Mouse (Mus musculus) MEL (cell line): ENCODE measurements at regions not wholly inside any gene's neighbourhood (a gene's known extent, or its start where the extent isn't known, plus 50 kb on each side); places are given as distances from the start of the nearest gene placed in this dataset.

Experiments used
- DNase-seq: peaks from one replicate; pipeline ENCODE4 v3.0.0; 2011; ENCODE audit warnings: low read depth, low spot score
- H3K27ac ChIP-seq: 2 replicates; pipeline ENCODE4 v1.5.1; 2012; ENCODE audit warnings: low read depth, mild to moderate bottlenecking, control low read depth, low read length, moderate library complexity; ENCODE audit not compliant: control insufficient read depth
- H3K27me3 ChIP-seq, 2 experiments: fragments of 150-350 bp in 1 of 2; sonication (generic) in 1 of 2; 2 replicates each; pipeline ENCODE4 v1.6.1; 2012; ENCODE audit warnings: low read length in 2 of 2, mild to moderate bottlenecking in 2 of 2, improper control_type of control experiment in 1 of 2, moderate library complexity in 1 of 2; ENCODE audit not compliant: insufficient read depth in 2 of 2, control insufficient read depth in 1 of 2
- H3K36me3 ChIP-seq, 2 experiments: 2 replicates each; pipeline ENCODE4 v1.6.1; 2012 to 2014; ENCODE audit warnings: low read length in 2 of 2, improper control_type of control experiment in 1 of 2, inconsistent platforms in 1 of 2, mild to moderate bottlenecking in 1 of 2; ENCODE audit not compliant: insufficient read depth in 2 of 2, control insufficient read depth in 1 of 2
- H3K4me1 ChIP-seq, 2 experiments: fragments of 150-350 bp in 1 of 2; sonication (generic) in 1 of 2; 2 replicates each; pipeline ENCODE4 v1.6.1; 2012; ENCODE audit warnings: low read length in 2 of 2, improper control_type of control experiment in 1 of 2, mild to moderate bottlenecking in 1 of 2; ENCODE audit not compliant: insufficient read depth in 2 of 2, control insufficient read depth in 1 of 2
- H3K4me3 ChIP-seq, 2 experiments: fragments of 150-350 bp in 1 of 2; sonication (generic) in 1 of 2; 2 replicates each; pipeline ENCODE4 v1.5.1; 2012; ENCODE audit warnings: low read depth in 2 of 2, low read length in 2 of 2, mild to moderate bottlenecking in 2 of 2, moderate library complexity in 2 of 2, control low read depth in 1 of 2, improper control_type of control experiment in 1 of 2; ENCODE audit not compliant: control insufficient read depth in 1 of 2, insufficient read depth in 1 of 2
- H3K79me2 ChIP-seq: 2 replicates; pipeline ENCODE4 v1.6.1; 2012; ENCODE audit warnings: mild to moderate bottlenecking, low read length, moderate library complexity; ENCODE audit not compliant: control insufficient read depth, poor library complexity, insufficient read depth
- H3K9ac ChIP-seq: 2 replicates; pipeline ENCODE4 v1.6.1; 2012; ENCODE audit warnings: low read depth, mild to moderate bottlenecking, control low read depth, low read length, moderate library complexity; ENCODE audit not compliant: control insufficient read depth, poor library complexity, severe bottlenecking
- H3K9me3 ChIP-seq: fragments of 150-350 bp; sonication (generic); replicated peaks from 2 replicates; pipeline ENCODE4 v1.6.1; 2012; ENCODE audit warnings: mild to moderate bottlenecking, low read length, improper control_type of control experiment, moderate library complexity; ENCODE audit not compliant: insufficient read depth
- CHD1 ChIP-seq: IDR thresholded peaks from 2 replicates; pipeline ENCODE4 v1.6.1; 2012; ENCODE audit warnings: low read depth, mild to moderate bottlenecking, inconsistent platforms, low read length, improper control_type of control experiment
- CTCF ChIP-seq, 3 experiments: IDR thresholded peaks in 2 of 3; conservative IDR thresholded peaks in 1 of 3; 2 replicates each; pipeline ENCODE4 v1.5.1; 2011 to 2012; ENCODE audit warnings: low read length in 3 of 3, low read depth in 2 of 3, mild to moderate bottlenecking in 2 of 3, improper control_type of control experiment in 1 of 3, inconsistent platforms in 1 of 3, mixed read lengths in 1 of 3, moderate library complexity in 1 of 3; ENCODE audit not compliant: control insufficient read depth in 1 of 3, insufficient read depth in 1 of 3, poor library complexity in 1 of 3, severe bottlenecking in 1 of 3
- E2F4 ChIP-seq: IDR thresholded peaks from 2 replicates; pipeline ENCODE4 v1.6.1; 2011; ENCODE audit warnings: low read depth, low read length, improper control_type of control experiment, borderline replicate concordance
- ELF1 ChIP-seq: IDR thresholded peaks from 2 replicates; pipeline ENCODE4 v1.6.1; 2014; ENCODE audit warnings: low read depth, mild to moderate bottlenecking, inconsistent platforms, low read length, improper control_type of control experiment, moderate library complexity
- EP300 ChIP-seq, 2 experiments: IDR thresholded peaks; 2 replicates each; pipeline ENCODE4 v1.6.1; 2011; ENCODE audit warnings: improper control_type of control experiment in 2 of 2, low read length in 2 of 2, low read depth in 1 of 2, mild to moderate bottlenecking in 1 of 2
- GABPA ChIP-seq: IDR thresholded peaks from 2 replicates; pipeline ENCODE4 v1.6.1; 2012; ENCODE audit warnings: low read depth, mild to moderate bottlenecking, inconsistent platforms, low read length, improper control_type of control experiment, moderate library complexity
- GATA1 ChIP-seq: IDR thresholded peaks from 2 replicates; pipeline ENCODE4 v1.6.1; 2011; ENCODE audit warnings: low read depth, low read length, improper control_type of control experiment
- HCFC1 ChIP-seq: IDR thresholded peaks from 2 replicates; pipeline ENCODE4 v1.6.1; 2012; ENCODE audit warnings: low read depth, mild to moderate bottlenecking, inconsistent platforms, low read length, improper control_type of control experiment, moderate library complexity
- KAT2A ChIP-seq: conservative IDR thresholded peaks from 2 replicates; pipeline ENCODE4 v1.6.1; 2012; ENCODE audit warnings: low read depth, low read length, improper control_type of control experiment, inconsistent platforms
- MAFK ChIP-seq: IDR thresholded peaks from 2 replicates; pipeline ENCODE4 v1.6.1; 2011; ENCODE audit warnings: low read depth, mild to moderate bottlenecking, low read length, improper control_type of control experiment, borderline replicate concordance
- MAZ ChIP-seq: IDR thresholded peaks from 2 replicates; pipeline ENCODE4 v1.6.1; 2012; ENCODE audit warnings: low read depth, mild to moderate bottlenecking, inconsistent platforms, low read length, improper control_type of control experiment
- MEF2A ChIP-seq: IDR thresholded peaks from 2 replicates; pipeline ENCODE4 v1.6.1; 2014; ENCODE audit warnings: low read depth, mild to moderate bottlenecking, inconsistent platforms, low read length, improper control_type of control experiment; ENCODE audit not compliant: poor library complexity, insufficient replicate concordance, severe bottlenecking; ENCODE audit errors: extremely low read depth
- MXI1 ChIP-seq: IDR thresholded peaks from 2 replicates; pipeline ENCODE4 v1.6.1; 2011; ENCODE audit warnings: mild to moderate bottlenecking, low read depth, low read length, improper control_type of control experiment
- MYB ChIP-seq: IDR thresholded peaks from 2 replicates; pipeline ENCODE4 v1.6.1; 2011; ENCODE audit warnings: mild to moderate bottlenecking, low read depth, low read length, improper control_type of control experiment
- NRF1 ChIP-seq: IDR thresholded peaks from 2 replicates; pipeline ENCODE4 v1.6.1; 2014; ENCODE audit warnings: low read depth, mild to moderate bottlenecking, inconsistent platforms, low read length, improper control_type of control experiment, moderate library complexity; ENCODE audit not compliant: poor library complexity, insufficient read depth, severe bottlenecking
- POLR2AphosphoS5 ChIP-seq: IDR thresholded peaks from 2 replicates; pipeline ENCODE4 v1.6.1; 2012; ENCODE audit warnings: low read depth, borderline replicate concordance, mild to moderate bottlenecking, inconsistent platforms, low read length, moderate library complexity, mixed read lengths
- RCOR1 ChIP-seq: IDR thresholded peaks from 2 replicates; pipeline ENCODE4 v1.6.1; 2012; ENCODE audit warnings: low read depth, mild to moderate bottlenecking, inconsistent platforms, low read length, improper control_type of control experiment
- TBP ChIP-seq: IDR thresholded peaks from 2 replicates; pipeline ENCODE4 v1.8.0; 2011; ENCODE audit warnings: low read depth, low read length, improper control_type of control experiment
- TCF12 ChIP-seq: IDR thresholded peaks from 2 replicates; pipeline ENCODE4 v1.6.1; 2014; ENCODE audit warnings: low read depth, mild to moderate bottlenecking, inconsistent platforms, low read length, improper control_type of control experiment, moderate library complexity
- UBTF ChIP-seq: IDR thresholded peaks from 2 replicates; pipeline ENCODE4 v1.6.1; 2012; ENCODE audit warnings: low read depth, mild to moderate bottlenecking, inconsistent platforms, low read length, improper control_type of control experiment, moderate library complexity, borderline replicate concordance; ENCODE audit not compliant: insufficient read depth
- ZKSCAN1 ChIP-seq: IDR thresholded peaks from 2 replicates; pipeline ENCODE4 v1.6.1; 2012; ENCODE audit warnings: low read depth, mild to moderate bottlenecking, inconsistent platforms, low read length, improper control_type of control experiment, moderate library complexity

- Histone ChIP-seq H3K9me3 (no peaks in the 10 kb centered on the region), H3K27ac (no peak overlapping the region), H3K36me3 (no peaks in the 10 kb centered on the region), H3K79me2 (no peaks in the 10 kb centered on the region), H3K27me3 (no peaks in the 10 kb centered on the region; a peak in 3 of 4 replicates), H3K4me1 (no peaks in the 10 kb centered on the region), H3K4me3 (no peak overlapping the region), H3K9ac (no peak overlapping the region)
- DNase-seq, result no peak
- no peak for TF ChIP-seq MEF2A
These were observed 299.9 kb upstream of the Eci2 start for GRCm38 (mm10) chr13:35326682-35327242.

- Histone ChIP-seq H3K9ac (no peak overlapping the region), H3K36me3 (no peaks in the 10 kb centered on the region), H3K4me1 (no peaks in the 10 kb centered on the region), H3K79me2 (no peaks in the 10 kb centered on the region), H3K27me3 (no peaks in the 10 kb centered on the region; a peak in 2 of 4 replicates), H3K4me3 (no peak overlapping the region), H3K9me3 (no peaks in the 10 kb centered on the region), H3K27ac (no peak overlapping the region)
- DNase-seq, result no peak
- TF ChIP-seq EP300 (IDR thresholded peaks at IDR 0.05; ENCODE audit: low read depth in 1 of 2, low read length in 2 of 2) (no peak), MYB (no peak), UBTF (no peak), ZKSCAN1 (no peak), KAT2A (no peak), TCF12 (no peak), ELF1 (no peak), MEF2A (no peak), CHD1 (no peak), MAZ (no peak), TBP (no peak), GABPA (no peak), MXI1 (no peak), GATA1 (no peak)
These were observed 301.4 kb upstream of the Eci2 start for GRCm38 (mm10) chr13:35328320-35328719.

GRCm38 (mm10) chr13:35330926-35331325 lies 304.0 kb upstream of the Eci2 start:
- TF ChIP-seq CTCF (IDR thresholded peaks at IDR 0.05 in 2 of 3, conservative IDR thresholded peaks at IDR 0.05 in 1 of 3; ENCODE audit: control insufficient read depth in 1 of 3, insufficient read depth in 1 of 3, low read depth in 2 of 3, low read length in 3 of 3, poor library complexity in 1 of 3, severe bottlenecking in 1 of 3) (no peak), MAFK (no peak), MAZ (no peak), NRF1 (no peak), ZKSCAN1 (no peak), POLR2AphosphoS5 (no peak), E2F4 (no peak), RCOR1 (no peak), ELF1 (no peak), HCFC1 (no peak)
- TF ChIP-seq, all 39 proteins: peak for 0

More at GRCm38 (mm10) chr13:35330926-35331325, 304.0 kb upstream of the Eci2 start:
- H3K79me2 ChIP-seq, result no peaks in the 10 kb centered on the region
- H3K9ac ChIP-seq, result no peak overlapping the region
- H3K27ac ChIP-seq, result no peak overlapping the region
- no peaks in the 10 kb centered on the region for H3K9me3 ChIP-seq
- no peaks in the 10 kb centered on the region for H3K36me3 ChIP-seq
- no peaks in the 10 kb centered on the region; a peak in 2 of 4 replicates for H3K27me3 ChIP-seq
- no peaks in the 10 kb centered on the region for H3K4me1 ChIP-seq
- DNase-seq, result no peak
- H3K4me3 ChIP-seq, result no peak overlapping the region
